Mouse (Mus musculus) cerebellum, adult 2 months (tissue): ENCODE data around the gene Cpt1c. TPM values are rescaled to one million over a fixed set of nuclear protein-coding genes. Genes with fewer than 3 reads are reported as not detected.

Source experiments
- DNase-seq, 2 experiments: peaks; one replicate each; pipeline ENCODE4 v3.0.0; 2021
- H3K27ac ChIP-seq: fragments of 200-500 bp; 2 replicates; pipeline ENCODE4 v1.5.1; 2012; ENCODE audit warnings: low read length, control low read depth, inconsistent platforms; ENCODE audit not compliant: insufficient read depth
- H3K27me3 ChIP-seq: fragments of 200-500 bp; 2 replicates; pipeline ENCODE4 v1.6.1; 2012; ENCODE audit warnings: inconsistent platforms, mild to moderate bottlenecking, low read length, moderate library complexity; ENCODE audit not compliant: control insufficient read depth, insufficient read depth
- H3K4me1 ChIP-seq: fragments of 200-500 bp; 2 replicates; pipeline ENCODE4 v1.6.1; 2011; ENCODE audit warnings: low read length; ENCODE audit not compliant: control insufficient read depth, insufficient read depth
- H3K4me3 ChIP-seq: fragments of 200-500 bp; replicated peaks from 2 replicates; pipeline ENCODE3; 2011; ENCODE audit warnings: mild to moderate bottlenecking, low read depth, low read length, control low read depth; ENCODE audit not compliant: insufficient read depth
- CTCF ChIP-seq: fragments of 200-500 bp; IDR thresholded peaks from 2 replicates; pipeline ENCODE4 v1.5.1; 2011; ENCODE audit warnings: low read depth, mild to moderate bottlenecking, control low read depth, low read length, moderate library complexity, borderline replicate concordance; ENCODE audit not compliant: insufficient read depth
- POLR2A ChIP-seq: fragments of 200-500 bp; IDR thresholded peaks from 2 replicates; pipeline ENCODE4 v1.6.1; 2011; ENCODE audit warnings: low read length, control low read depth, borderline replicate concordance; ENCODE audit not compliant: insufficient read depth
- WGBS: fragments of 180-500 bp; shearing (Covaris S2); methylation state at CpG from one replicate; pipeline ENCODE4 v1.1.7; 2018; 5-methylcytosine and 5-hydroxymethylcytosine counted together
- polyA plus RNA-seq: library from polyadenylated mRNA; depleted of rRNA; stranded (reverse); fragments of >200 nt; gene quantifications from 2 replicates; pipeline ENCODE4 v1.2.3, GENCODE M21; 2012

Cpt1c gene
- polyA plus RNA-seq, 1 experiment = 129 TPM

DNA sequence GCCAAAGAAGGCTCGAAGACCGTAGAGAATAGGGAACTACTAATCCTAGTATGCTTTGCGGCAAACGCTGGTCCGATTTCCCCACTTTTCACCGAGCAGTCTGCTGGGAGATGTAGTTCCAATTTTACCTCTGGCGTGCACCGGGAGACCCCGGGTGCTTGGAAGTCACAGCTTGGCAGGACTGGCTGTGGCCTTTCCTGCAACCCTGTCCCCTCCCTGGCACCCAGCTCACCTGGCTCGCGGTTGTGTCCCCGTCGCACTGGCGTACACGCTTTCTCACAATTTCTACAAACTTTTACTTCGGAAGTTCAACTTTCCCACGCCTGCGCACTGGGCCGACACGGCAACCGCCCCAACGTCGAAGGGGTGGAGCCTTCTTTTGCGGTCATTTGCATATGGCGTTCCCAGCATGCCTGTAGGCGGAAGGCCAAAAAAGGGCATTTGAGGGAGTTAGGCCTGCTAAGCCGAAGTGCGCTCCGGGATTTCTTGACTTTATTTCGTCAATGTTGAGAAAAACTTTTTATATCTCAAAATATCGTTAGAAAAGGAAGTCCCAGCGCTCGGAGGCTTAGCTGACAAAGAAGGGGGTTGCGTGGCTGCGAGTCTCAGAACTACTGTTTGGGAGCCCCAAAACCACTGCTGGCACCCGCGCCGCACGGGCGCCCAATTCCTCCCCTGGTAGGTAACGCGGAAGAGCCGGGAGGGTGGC is 22.7 kb upstream of the Cpt1c start, which contains the start of gene Irf3:
Gene Irf3 (plus strand): TSS at position 418 of the 709 bp plus-strand sequence.
- Histone ChIP-seq H3K4me1 (peaks cover 10% of the 10 kb centered on the region), H3K4me3 (peak within 1 kb of the TSS; percentile 54), H3K27ac (peak within 1 kb of the TSS; percentile 57; the same call in 1 of the 2 replicates), H3K27me3 (no peaks in the 10 kb centered on the region)
- TF ChIP-seq POLR2A (peak; percentile 87; the same call in 1 of the 2 replicates), CTCF (no peak)
- DNase-seq = peak; percentile 96 to 97
- under 1% methylated on average over 43 of the region's 43 CpGs for WGBS

GRCm38 (mm10) chr7:44996672-44997071 is 22.0 kb upstream of the Cpt1c start:
- Histone ChIP-seq H3K27me3 (no peaks in the 10 kb centered on the region), H3K27ac (no peak overlapping the region), H3K4me3 (no peak overlapping the region), H3K4me1 (peaks cover 7% of the 10 kb centered on the region)
- 8% methylated on average over 10 of the region's 10 CpGs for WGBS
- DNase-seq = no peak
- TF ChIP-seq POLR2A = no peak
- no peak for TF ChIP-seq CTCF

DNA sequence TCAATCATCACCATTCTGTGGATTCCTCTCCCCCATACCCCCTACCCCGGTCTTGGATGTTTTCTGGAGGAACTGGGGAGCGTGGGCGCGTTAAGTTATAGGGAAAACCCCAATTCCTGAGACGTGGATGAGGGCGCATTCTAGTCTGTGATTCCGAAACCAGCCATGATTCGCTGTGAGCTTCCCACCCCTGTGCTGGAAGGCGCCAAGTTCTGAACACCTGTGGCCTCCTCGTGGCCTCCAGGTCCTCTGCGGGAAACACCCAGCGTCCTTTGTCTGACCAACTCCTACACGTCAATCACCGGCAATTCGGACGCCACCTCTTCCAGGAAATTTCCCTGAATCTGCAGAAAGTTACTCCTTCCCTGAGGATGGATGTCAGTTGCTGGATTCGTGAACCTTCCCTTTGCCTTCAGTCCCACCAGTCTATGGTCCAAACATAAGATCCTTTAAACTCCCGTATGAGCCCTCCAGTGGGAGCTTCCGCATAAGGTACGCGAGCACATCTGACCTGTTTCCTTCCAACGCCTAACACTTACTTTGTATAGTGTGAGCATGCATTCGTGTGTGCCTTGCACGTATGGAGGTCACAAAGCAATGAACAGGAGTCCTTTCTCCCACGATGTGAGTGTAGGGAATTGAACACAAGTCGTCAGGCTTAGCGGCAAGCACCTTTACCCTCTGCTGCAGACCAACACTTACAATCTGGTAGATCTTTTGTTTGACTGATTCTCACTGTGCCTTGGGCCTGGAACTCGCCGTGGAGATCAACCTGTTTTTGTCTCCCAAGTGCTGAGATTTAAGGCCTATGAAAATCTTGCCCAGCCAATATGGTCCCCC is 12.4 kb upstream of the Cpt1c start:
- Histone ChIP-seq H3K4me1 (0 out of 2 replicates have a peak, but pooled peaks cover 5% of the 10 kb centered on the region), H3K4me3 (peak overlapping the region; percentile 87), H3K27me3 (no peaks in the 10 kb centered on the region), H3K27ac (peak overlapping the region; percentile 43)
- TF ChIP-seq CTCF (no peak), POLR2A (peak; percentile 74; the same call in 1 of the 2 replicates)
- DNase-seq = no peak
- 1% methylated on average over 29 of the region's 29 CpGs for WGBS

DNA sequence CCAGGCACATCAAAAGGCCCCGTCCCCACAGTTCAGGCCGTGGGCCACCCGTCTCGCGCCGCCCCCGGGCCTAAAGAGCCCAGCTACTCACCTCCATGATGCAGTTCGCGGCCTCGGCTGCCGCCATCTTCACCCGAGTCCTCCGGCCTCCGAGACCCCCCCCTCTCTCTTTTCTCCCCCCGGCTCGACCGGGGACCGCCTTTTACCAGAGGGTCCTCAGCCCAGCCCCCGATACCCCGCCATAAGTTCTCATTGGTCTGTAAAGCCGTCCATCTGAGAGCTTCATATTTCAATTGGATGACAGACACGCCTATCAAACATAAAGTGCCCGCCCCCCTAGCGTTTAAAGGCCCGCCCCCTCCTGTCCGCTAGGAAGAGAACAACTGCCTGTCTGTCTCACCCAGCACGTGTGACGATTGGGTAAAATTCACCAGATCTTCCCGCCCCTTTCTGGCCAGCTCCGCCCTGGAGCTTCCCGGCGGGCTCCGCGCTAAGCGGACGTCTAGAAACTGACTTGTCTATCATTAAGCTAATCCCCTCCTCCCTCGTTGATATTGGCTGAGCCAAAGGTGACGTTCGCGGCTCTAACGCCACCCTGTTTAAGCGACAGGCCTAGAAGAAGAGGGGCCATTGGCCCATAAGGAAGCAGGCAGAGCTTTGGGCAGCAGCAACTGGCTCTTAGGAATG is 11.7 kb upstream of the Cpt1c start, which contains the start of gene Prmt1:
Gene Prmt1 (minus strand): TSS at position 377 of the 687 bp plus-strand sequence.
- H3K27me3 ChIP-seq = no peaks in the 10 kb centered on the region
- under 1% methylated on average over 42 of the region's 42 CpGs for WGBS
- peak; percentile 99 to 100 for DNase-seq
- H3K4me3 ChIP-seq = peak within 1 kb of the TSS; percentile 87
- TF ChIP-seq CTCF (no peak), POLR2A (peak; percentile 54; the same call in 1 of the 2 replicates)
- H3K27ac ChIP-seq = peak within 1 kb of the TSS; percentile 81
- 0 out of 2 replicates have a peak, but pooled peaks cover 5% of the 10 kb centered on the region for H3K4me1 ChIP-seq

- peak; percentile 64 to 65 for DNase-seq
- H3K27me3 ChIP-seq = no peaks in the 10 kb centered on the region
- H3K4me3 ChIP-seq = peak overlapping the region; percentile 82
- peak overlapping the region; percentile 81 for H3K27ac ChIP-seq
- TF ChIP-seq POLR2A (no peak), CTCF (no peak)
- WGBS = 2% methylated on average over 44 of the region's 45 CpGs
- H3K4me1 ChIP-seq = 0 out of 2 replicates have a peak, but pooled peaks cover 5% of the 10 kb centered on the region
Observed at GRCm38 (mm10) chr7:44985595-44986191, 11.0 kb upstream of the Cpt1c start.

DNA sequence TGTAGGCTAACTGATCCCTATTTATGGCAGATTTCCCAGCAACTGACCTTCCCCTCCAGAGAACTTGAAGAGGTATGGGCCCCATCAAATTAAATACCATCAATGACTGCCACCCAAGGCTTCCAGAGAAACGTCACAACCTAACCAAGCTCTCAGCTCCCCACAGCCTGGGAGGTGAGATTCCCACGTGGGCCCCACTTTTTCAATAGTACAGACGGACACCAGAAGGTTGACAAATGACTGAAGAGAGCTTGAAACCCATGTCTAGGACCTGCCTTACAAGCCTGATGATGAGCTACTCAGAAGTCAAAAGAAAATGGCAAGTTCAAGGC is 10.1 kb upstream of the Cpt1c start:
- no peak for TF ChIP-seq CTCF
- no peak for TF ChIP-seq POLR2A
- DNase-seq = no peak
- Histone ChIP-seq H3K27ac (no peak overlapping the region), H3K27me3 (no peaks in the 10 kb centered on the region), H3K4me1 (0 out of 2 replicates have a peak, but pooled peaks cover 5% of the 10 kb centered on the region), H3K4me3 (no peak overlapping the region)
- whole genome bisulfite sequencing = 36% methylated on average over 3 of the region's 3 CpGs
